Mouse (Mus musculus) embryonic facial prominence, embryonic 14.5 days (tissue): Measurements from ENCODE around the gene Pdlim3. TPM values are rescaled to one million over a fixed set of nuclear protein-coding genes. Genes with fewer than 3 reads are reported as not detected.
A peak's percentile ranks its signal among the peaks of the same experiment; 100 is the strongest.
"Not testable (repeated sequence)": the region's sequence is repeated elsewhere in the genome, so short reads cannot be mapped to it uniquely, and the experiment has no call there.

Experiments
- ATAC-seq: fragments of 200-750 bp; cut with Nextera tagmentation; 2 replicates; pipeline ENCODE4 v1.8.0; 2017; ENCODE audit warnings: low read depth, moderate number of reproducible peaks, moderate TSS enrichment
- DNase-seq: peaks from one replicate; pipeline ENCODE4 v3.0.0-alpha.2; 2015; ENCODE audit warnings: low spot score
- H3K27ac ChIP-seq: fragments of 300-500 bp; sonication (generic); replicated peaks from 2 replicates; pipeline ENCODE4 v1.5.1; 2014; ENCODE audit warnings: low read depth, mild to moderate bottlenecking, low read length, moderate library complexity
- H3K27me3 ChIP-seq: fragments of 300-500 bp; sonication (generic); replicated peaks from 2 replicates; pipeline ENCODE4 v1.6.1; 2014; ENCODE audit warnings: low read length; ENCODE audit not compliant: control insufficient read depth, insufficient read depth
- H3K36me3 ChIP-seq: fragments of 300-500 bp; sonication (generic); 2 replicates; pipeline ENCODE4 v1.6.1; 2014; ENCODE audit warnings: low read length, mixed read lengths; ENCODE audit not compliant: control insufficient read depth, insufficient read depth
- H3K4me1 ChIP-seq: fragments of 300-500 bp; sonication (generic); 2 replicates; pipeline ENCODE4 v1.6.1; 2014; ENCODE audit warnings: antibody characterized with exemption, low read length; ENCODE audit not compliant: control insufficient read depth, insufficient read depth
- H3K4me2 ChIP-seq: fragments of 300-500 bp; sonication (generic); 2 replicates; pipeline ENCODE4 v1.6.1; 2014; ENCODE audit warnings: low read depth, mild to moderate bottlenecking, low read length, moderate library complexity, mixed read lengths
- H3K4me3 ChIP-seq: fragments of 300-500 bp; sonication (generic); 2 replicates; pipeline ENCODE4 v1.5.1; 2014; ENCODE audit warnings: low read depth, mild to moderate bottlenecking, low read length
- H3K9ac ChIP-seq: fragments of 300-500 bp; sonication (generic); 2 replicates; pipeline ENCODE4 v1.6.1; 2014; ENCODE audit warnings: low read depth, mild to moderate bottlenecking, low read length, moderate library complexity, mixed read lengths
- H3K9me3 ChIP-seq: fragments of 300-500 bp; sonication (generic); 2 replicates; pipeline ENCODE4 v1.6.1; 2016; ENCODE audit warnings: low read length; ENCODE audit not compliant: control insufficient read depth
- WGBS: fragments of 180-500 bp; shearing (Covaris S2); extraction: QIAGEN DNeasy Blood & Tissue Kit; methylation state at CpG from one replicate; pipeline ENCODE4 v1.1.7; 2014; 5-methylcytosine and 5-hydroxymethylcytosine counted together
- polyA plus RNA-seq: library from polyadenylated mRNA; unstranded; fragments of >200 nt; fragmentation: Nextera tagmentation; extraction: Ambion mirVana; gene quantifications from 2 replicates; pipeline ENCODE4 v1.2.1, GENCODE M21; 2014

Gene Pdlim3
- polyA plus RNA-seq, 1 experiment from 2014 or later = 105 TPM

DNA sequence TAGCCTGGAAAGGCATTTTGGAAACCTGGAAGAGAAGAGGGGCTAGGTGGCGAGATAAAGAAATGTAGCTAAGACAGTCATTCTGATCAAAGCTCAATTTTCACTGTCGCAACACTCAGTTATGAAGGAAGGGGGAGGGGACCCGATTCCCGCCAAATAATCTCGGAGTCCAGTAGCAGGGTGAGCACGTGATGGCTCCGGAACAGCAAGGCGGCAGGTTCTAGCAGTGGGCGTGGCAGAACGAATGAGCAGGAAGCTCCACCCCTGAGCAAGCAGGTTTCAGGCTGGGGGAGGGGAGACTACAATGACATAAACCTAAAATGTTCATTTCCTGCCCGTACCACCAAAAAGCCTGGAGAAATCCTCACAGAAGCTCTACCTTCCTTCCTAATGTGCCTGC, 13.7 kb upstream of the Pdlim3 start:
- 74% methylated on average over 10 of the region's 11 CpGs for WGBS
- H3K4me1 ChIP-seq = peaks cover 16% of the 10 kb centered on the region
- H3K9ac ChIP-seq, H3K27me3 ChIP-seq, H3K36me3 ChIP-seq, DNase-seq, H3K4me2 ChIP-seq, H3K9me3 ChIP-seq, H3K27ac ChIP-seq, ATAC-seq, H3K4me3 ChIP-seq: not testable (repeated sequence)

GRCm38 (mm10) chr8:45872077-45872476, 13.2 kb upstream of the Pdlim3 start:
- Histone ChIP-seq H3K4me3 (no peak overlapping the region), H3K36me3 (no peaks in the 10 kb centered on the region), H3K27me3 (no peaks in the 10 kb centered on the region), H3K9ac (no peak overlapping the region), H3K4me1 (peaks cover 19% of the 10 kb centered on the region), H3K4me2 (no peak overlapping the region), H3K9me3 (no peaks in the 10 kb centered on the region), H3K27ac (no peak overlapping the region)
- ATAC-seq = peak; percentile 35; the same call in 1 of the 2 replicates
- DNase-seq = peak; percentile 59
- WGBS = 49% methylated on average over 7 of the region's 7 CpGs

DNA sequence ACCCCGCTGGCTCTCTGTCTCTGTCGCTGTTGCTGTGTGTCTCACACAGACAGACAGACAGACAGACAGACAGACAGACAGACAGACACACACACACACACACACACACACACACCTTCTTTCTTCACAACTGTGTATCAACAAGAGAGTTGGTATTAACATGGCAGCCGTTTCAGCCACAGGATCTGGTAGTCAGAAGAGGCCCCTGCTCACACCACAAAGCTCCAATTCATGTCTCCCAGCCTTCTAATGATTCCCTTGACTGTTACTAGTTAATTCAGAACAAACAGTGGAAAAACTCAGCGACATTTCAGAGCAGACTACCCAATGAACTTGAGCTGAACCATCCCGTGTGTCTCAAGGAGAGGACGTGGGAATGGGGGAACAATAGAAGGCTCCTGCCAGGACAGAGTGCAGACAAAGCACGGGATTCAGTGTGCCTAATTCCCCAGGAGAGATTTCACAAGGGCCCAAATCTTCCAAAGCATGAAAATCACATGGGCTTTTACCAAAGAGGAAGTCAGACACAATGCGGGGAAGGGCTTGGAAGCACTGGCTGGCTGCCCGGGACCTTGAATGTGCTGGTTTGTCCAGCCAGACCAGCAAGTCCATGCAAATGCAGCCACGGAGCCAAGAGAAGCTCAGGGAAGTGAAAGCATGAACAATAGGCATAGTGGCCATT, 10.2 kb upstream of the Pdlim3 start:
- Histone ChIP-seq H3K27ac (peak overlapping the region; percentile 77), H3K4me3 (no peak overlapping the region), H3K27me3 (no peaks in the 10 kb centered on the region), H3K36me3 (no peaks in the 10 kb centered on the region), H3K4me1 (peaks cover 19% of the 10 kb centered on the region), H3K9me3 (no peaks in the 10 kb centered on the region), H3K9ac (0 out of 2 replicates have a peak overlapping the region, but pooled peaks have one; percentile 34), H3K4me2 (peak overlapping the region; percentile 2; the same call in 1 of the 2 replicates)
- WGBS = 26% methylated on average over 10 of the region's 10 CpGs
- peak; percentile 91 for ATAC-seq
- DNase-seq = peak; percentile 94

DNA sequence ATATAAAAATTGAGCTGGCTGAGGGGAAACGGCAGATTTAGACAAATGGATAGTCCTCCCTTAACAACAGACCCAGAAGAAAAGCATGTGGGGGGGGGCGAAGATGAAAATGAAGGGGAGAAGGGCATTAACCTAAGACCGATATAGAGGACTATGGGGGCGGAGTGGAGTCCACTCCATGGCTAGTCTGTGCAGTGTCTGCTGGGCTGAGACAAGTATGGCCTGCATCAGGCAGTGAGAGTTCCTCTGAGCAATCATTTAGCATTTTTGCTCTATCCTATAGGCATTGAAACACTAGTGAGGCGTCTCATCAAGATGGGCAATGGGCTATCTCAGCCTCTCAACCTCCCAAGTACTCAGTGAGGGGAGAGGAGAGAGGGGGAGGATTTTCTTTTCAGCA, 8.9 kb upstream of the Pdlim3 start:
- 76% methylated on average over 5 of the region's 5 CpGs for WGBS
- peak overlapping the region; percentile 77; the same call in 1 of the 2 replicates for H3K27ac ChIP-seq

GRCm38 (mm10) chr8:45877680-45878079, 7.6 kb upstream of the Pdlim3 start:
- Histone ChIP-seq H3K36me3 (no peaks in the 10 kb centered on the region), H3K4me1 (peaks cover 19% of the 10 kb centered on the region), H3K4me2 (no peak overlapping the region), H3K9me3 (no peaks in the 10 kb centered on the region), H3K4me3 (no peak overlapping the region), H3K27ac (no peak overlapping the region), H3K27me3 (no peaks in the 10 kb centered on the region), H3K9ac (no peak overlapping the region)
- DNase-seq (no peak), ATAC-seq (no peak)
- 78% methylated on average over 7 of the region's 7 CpGs for WGBS

More for the DNA sequence above, 8.9 kb upstream of the Pdlim3 start:
- Histone ChIP-seq H3K9ac (no peak overlapping the region), H3K27me3 (no peaks in the 10 kb centered on the region), H3K36me3 (no peaks in the 10 kb centered on the region), H3K4me2 (no peak overlapping the region), H3K9me3 (no peaks in the 10 kb centered on the region), H3K4me1 (peaks cover 19% of the 10 kb centered on the region), H3K4me3 (no peak overlapping the region)
- ATAC-seq (no peak), DNase-seq (no peak)

DNA sequence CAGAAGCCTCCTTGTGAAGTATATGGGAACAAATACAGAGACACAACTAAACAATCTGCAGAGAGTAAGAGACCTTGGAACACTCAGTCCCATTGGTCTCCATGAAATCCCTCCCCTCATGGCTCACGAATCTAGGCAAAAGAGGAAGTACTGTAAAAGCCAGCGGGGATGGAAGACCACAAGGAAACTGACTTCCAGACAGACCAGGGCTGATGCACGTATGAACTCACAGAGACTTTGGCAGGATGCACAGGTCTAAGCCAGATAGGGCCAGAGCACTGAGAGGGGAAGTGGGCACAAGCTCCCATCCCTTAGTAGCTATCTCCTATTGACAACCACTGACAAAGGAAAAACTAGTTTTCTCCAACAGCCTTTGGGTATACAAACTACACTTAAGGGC, 4.8 kb upstream of the Pdlim3 start:
- no peak overlapping the region for H3K27ac ChIP-seq
- H3K27me3 ChIP-seq = peaks cover 2% of the 10 kb centered on the region
- H3K4me3 ChIP-seq = no peak overlapping the region
- 82% methylated on average over 3 of the region's 3 CpGs for WGBS
- H3K36me3 ChIP-seq = no peaks in the 10 kb centered on the region
- ATAC-seq = no peak
- H3K4me2 ChIP-seq = no peak overlapping the region
- no peaks in the 10 kb centered on the region for H3K9me3 ChIP-seq
- DNase-seq = no peak
- H3K4me1 ChIP-seq = peaks cover 10% of the 10 kb centered on the region; the same call in 1 of the 2 replicates
- no peak overlapping the region for H3K9ac ChIP-seq

- H3K9ac ChIP-seq = no peak overlapping the region
- ATAC-seq = no peak
- peaks cover 2% of the 10 kb centered on the region; the same call in 1 of the 2 replicates for H3K4me1 ChIP-seq
- peaks cover 8% of the 10 kb centered on the region for H3K27me3 ChIP-seq
- no peaks in the 10 kb centered on the region for H3K9me3 ChIP-seq
- no peak overlapping the region for H3K4me2 ChIP-seq
- DNase-seq = no peak
- H3K4me3 ChIP-seq = no peak overlapping the region
- no peak overlapping the region for H3K27ac ChIP-seq
- H3K36me3 ChIP-seq = no peaks in the 10 kb centered on the region
- WGBS = 92% methylated on average over 8 of the region's 8 CpGs
Observed at GRCm38 (mm10) chr8:45881726-45882125, 3.5 kb upstream of the Pdlim3 start.

GRCm38 (mm10) chr8:45883793-45884192, 1.5 kb upstream of the Pdlim3 start:
- H3K4me3 ChIP-seq = no peak overlapping the region
- H3K4me1 ChIP-seq = no peaks in the 10 kb centered on the region
- no peak for ATAC-seq
- DNase-seq = no peak
- WGBS = 53% methylated on average over 4 of the region's 4 CpGs
- H3K27me3 ChIP-seq = peaks cover 8% of the 10 kb centered on the region
- H3K9ac ChIP-seq = no peak overlapping the region
- H3K27ac ChIP-seq = no peak overlapping the region
- H3K36me3 ChIP-seq = no peaks in the 10 kb centered on the region
- no peaks in the 10 kb centered on the region for H3K9me3 ChIP-seq
- H3K4me2 ChIP-seq = no peak overlapping the region

- Histone ChIP-seq H3K36me3 (no peaks in the 10 kb centered on the region), H3K4me1 (no peaks in the 10 kb centered on the region), H3K9ac (peak overlapping the region; percentile 15; the same call in 1 of the 2 replicates), H3K4me3 (peak overlapping the region; percentile 41), H3K27me3 (peaks cover 8% of the 10 kb centered on the region), H3K4me2 (peak overlapping the region; percentile 73), H3K9me3 (no peaks in the 10 kb centered on the region), H3K27ac (no peak overlapping the region)
- peak; percentile 69; the same call in 1 of the 2 replicates for ATAC-seq
- 9% methylated on average over 13 of the region's 13 CpGs for WGBS
- DNase-seq = peak; percentile 61
Observed at GRCm38 (mm10) chr8:45884552-45884951, 709 bp upstream of the Pdlim3 start.
